Mouse (Mus musculus): ENCODE data around the gene Krtap1-3. TPM values are rescaled to one million over a fixed set of nuclear protein-coding genes. Genes with fewer than 3 reads are reported as not detected.

Krtap1-3 gene
- total and polyA plus RNA-seq, 3 experiments = not detected

DNA sequence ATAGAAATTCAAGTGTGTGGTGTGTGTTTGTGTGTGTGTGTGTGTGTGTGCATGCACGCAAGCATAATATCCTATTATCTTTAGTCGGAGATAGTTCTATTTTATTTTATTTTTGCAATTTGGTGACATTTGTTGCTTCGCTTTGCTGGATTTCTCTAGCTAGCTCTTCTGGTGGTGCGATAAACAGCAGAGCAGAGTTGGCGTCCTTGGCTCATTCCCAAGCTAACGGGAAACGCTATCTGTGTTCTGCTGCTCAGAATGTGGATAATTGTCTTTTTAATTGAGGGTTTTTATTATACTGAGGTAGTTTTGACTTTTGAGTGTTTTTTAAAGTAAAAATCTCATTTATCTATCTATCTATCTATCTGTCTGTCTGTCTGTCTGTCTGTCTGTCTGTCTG lies 6.0 kb downstream of the Krtap1-3 start:
- Histone ChIP-seq H3K27ac (ENCODE audit: control insufficient read depth, low read depth, low read length) (no peak overlapping the region), H3K9ac (ENCODE audit: control insufficient read depth, low read depth, low read length, poor library complexity, severe bottlenecking) (no peak overlapping the region), H3K4me3 (ENCODE audit: control insufficient read depth in 1 of 2, insufficient read depth in 1 of 2, low read depth in 2 of 2, low read length in 2 of 2) (no peak overlapping the region), H3K4me1 (ENCODE audit: control insufficient read depth in 1 of 2, insufficient read depth in 2 of 2, low read length in 2 of 2) (no peaks in the 10 kb centered on the region), H3K36me3 (ENCODE audit: control insufficient read depth in 1 of 2, insufficient read depth in 2 of 2, low read length in 2 of 2) (no peaks in the 10 kb centered on the region), H3K9me3 (replicated peaks; ENCODE audit: insufficient read depth, low read length) (no peaks in the 10 kb centered on the region), H3K27me3 (ENCODE audit: control insufficient read depth in 1 of 2, insufficient read depth in 2 of 2, low read length in 2 of 2) (no peaks in the 10 kb centered on the region), H3K79me2 (ENCODE audit: control insufficient read depth, insufficient read depth, low read length, poor library complexity) (no peaks in the 10 kb centered on the region)
- no peak for TF ChIP-seq ZKSCAN1 (IDR thresholded peaks at IDR 0.05; ENCODE audit: low read depth, low read length)
- TF ChIP-seq GABPA (IDR thresholded peaks at IDR 0.05; ENCODE audit: low read depth, low read length) = no peak
- no peak for TF ChIP-seq UBTF (IDR thresholded peaks at IDR 0.05; ENCODE audit: borderline replicate concordance, insufficient read depth, low read depth, low read length)
- no peak for TF ChIP-seq ETS1 (IDR thresholded peaks at IDR 0.05; ENCODE audit: low read depth, low read length)
- TF ChIP-seq CHD1 (IDR thresholded peaks at IDR 0.05; ENCODE audit: low read depth, low read length) = no peak
- DNase-seq (ENCODE audit: low read depth, low spot score) = no peak

DNA sequence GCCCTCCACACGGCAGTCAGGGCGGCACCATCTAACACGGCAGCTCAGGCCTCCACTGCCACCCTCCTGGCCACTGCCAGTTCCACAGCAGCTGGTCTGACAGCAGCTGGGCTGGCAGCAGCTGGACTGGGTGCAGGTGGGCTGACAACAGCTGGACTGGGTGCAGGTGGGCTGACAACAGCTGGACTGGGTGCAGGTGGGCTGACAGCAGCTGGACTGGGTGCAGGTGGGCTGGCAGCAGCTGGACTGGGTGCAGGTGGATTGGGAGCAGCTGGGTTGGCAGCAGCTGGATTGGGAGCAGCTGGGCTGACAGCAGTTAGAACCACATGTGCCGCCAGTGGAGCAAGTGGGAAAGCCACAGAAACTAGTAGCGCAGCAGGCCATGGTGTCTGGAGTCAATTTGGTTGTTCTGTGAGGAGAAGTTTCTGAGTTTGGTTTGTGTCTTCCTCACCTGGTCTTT lies 7.9 kb downstream of the Krtap1-3 start, which contains the start of gene Krtap1-4:
Gene Krtap1-4, minus strand, starts transcription at position 410 of the 460 bp plus-strand sequence.
- Histone ChIP-seq H3K79me2 (ENCODE audit: control insufficient read depth, insufficient read depth, low read length, poor library complexity) (no peaks in the 10 kb centered on the region), H3K36me3 (ENCODE audit: control insufficient read depth in 1 of 2, insufficient read depth in 2 of 2, low read length in 2 of 2) (no peaks in the 10 kb centered on the region), H3K4me3 (ENCODE audit: control insufficient read depth in 1 of 2, insufficient read depth in 1 of 2, low read depth in 2 of 2, low read length in 2 of 2) (no peak within 1 kb of the TSS), H3K27ac (ENCODE audit: control insufficient read depth, low read depth, low read length) (no peak within 1 kb of the TSS), H3K4me1 (ENCODE audit: control insufficient read depth in 1 of 2, insufficient read depth in 2 of 2, low read length in 2 of 2) (no peaks in the 10 kb centered on the region), H3K9me3 (replicated peaks; ENCODE audit: insufficient read depth, low read length) (no peaks in the 10 kb centered on the region), H3K27me3 (ENCODE audit: control insufficient read depth in 1 of 2, insufficient read depth in 2 of 2, low read length in 2 of 2) (no peaks in the 10 kb centered on the region), H3K9ac (ENCODE audit: control insufficient read depth, low read depth, low read length, poor library complexity, severe bottlenecking) (no peak within 1 kb of the TSS)
- no peak for TF ChIP-seq SIN3A (IDR thresholded peaks at IDR 0.05; ENCODE audit: low read length)
- TF ChIP-seq ELF1 (IDR thresholded peaks at IDR 0.05; ENCODE audit: low read depth, low read length) = no peak
- TF ChIP-seq MAX (IDR thresholded peaks at IDR 0.05; ENCODE audit: low read length) = no peak
- TF ChIP-seq MAZ (IDR thresholded peaks at IDR 0.05; ENCODE audit: low read depth, low read length) = no peak
- no peak for TF ChIP-seq ZKSCAN1 (IDR thresholded peaks at IDR 0.05; ENCODE audit: low read depth, low read length)
- TF ChIP-seq NRF1 (IDR thresholded peaks at IDR 0.05; ENCODE audit: insufficient read depth, low read depth, low read length, poor library complexity, severe bottlenecking) = no peak
- TF ChIP-seq CHD1 (IDR thresholded peaks at IDR 0.05; ENCODE audit: low read depth, low read length) = no peak
- TF ChIP-seq MYB (IDR thresholded peaks at IDR 0.05; ENCODE audit: low read depth, low read length) = no peak
- no peak for TF ChIP-seq EP300 (IDR thresholded peaks at IDR 0.05; ENCODE audit: low read depth in 1 of 2, low read length in 2 of 2)
- no peak for DNase-seq (ENCODE audit: low read depth, low spot score)

DNA sequence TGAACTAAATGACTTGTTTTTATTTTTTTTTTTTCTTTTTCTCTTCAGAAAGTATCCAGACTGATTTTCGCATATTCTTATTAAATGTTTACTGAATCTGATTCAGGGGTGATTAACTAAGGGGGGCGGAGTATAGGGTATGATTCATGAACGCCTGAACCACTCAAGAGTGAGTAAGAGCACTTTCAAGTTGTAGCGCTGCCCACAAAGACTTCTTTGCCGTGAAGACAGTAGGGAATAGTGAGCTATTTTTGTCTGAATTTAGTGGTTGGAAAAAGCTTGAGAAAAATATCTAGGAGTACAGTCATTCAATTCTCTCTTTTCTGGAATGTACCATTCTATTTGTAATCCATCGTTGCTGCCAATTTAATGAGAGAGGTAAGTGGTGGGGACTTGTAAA lies 9.6 kb downstream of the Krtap1-3 start:
- Histone ChIP-seq H3K4me1 (ENCODE audit: control insufficient read depth in 1 of 2, insufficient read depth in 2 of 2, low read length in 2 of 2) (no peaks in the 10 kb centered on the region), H3K79me2 (ENCODE audit: control insufficient read depth, insufficient read depth, low read length, poor library complexity) (no peaks in the 10 kb centered on the region), H3K9me3 (replicated peaks; ENCODE audit: insufficient read depth, low read length) (no peaks in the 10 kb centered on the region), H3K36me3 (ENCODE audit: control insufficient read depth in 1 of 2, insufficient read depth in 2 of 2, low read length in 2 of 2) (no peaks in the 10 kb centered on the region), H3K27ac (ENCODE audit: control insufficient read depth, low read depth, low read length) (no peak overlapping the region), H3K9ac (ENCODE audit: control insufficient read depth, low read depth, low read length, poor library complexity, severe bottlenecking) (no peak overlapping the region), H3K27me3 (ENCODE audit: control insufficient read depth in 1 of 2, insufficient read depth in 2 of 2, low read length in 2 of 2) (no peaks in the 10 kb centered on the region), H3K4me3 (ENCODE audit: control insufficient read depth in 1 of 2, insufficient read depth in 1 of 2, low read depth in 2 of 2, low read length in 2 of 2) (no peak overlapping the region)
- no peak for DNase-seq (ENCODE audit: low read depth, low spot score)
- TF ChIP-seq MAFK (IDR thresholded peaks at IDR 0.05; ENCODE audit: borderline replicate concordance, low read depth, low read length) = no peak
- no peak for TF ChIP-seq NELFE (IDR thresholded peaks at IDR 0.05; ENCODE audit: low read depth, low read length)
- no peak for TF ChIP-seq GABPA (IDR thresholded peaks at IDR 0.05; ENCODE audit: low read depth, low read length)
- TF ChIP-seq KAT2A (conservative IDR thresholded peaks at IDR 0.05; ENCODE audit: low read depth, low read length) = no peak
- no peak for TF ChIP-seq HCFC1 (IDR thresholded peaks at IDR 0.05; ENCODE audit: low read depth, low read length)
- no peak for TF ChIP-seq CTCF (IDR thresholded peaks at IDR 0.05 in 2 of 3, conservative IDR thresholded peaks at IDR 0.05 in 1 of 3; ENCODE audit: control insufficient read depth in 1 of 3, insufficient read depth in 1 of 3, low read depth in 2 of 3, low read length in 3 of 3, poor library complexity in 1 of 3, severe bottlenecking in 1 of 3)
